Mouse (Mus musculus) layer of hippocampus, adult 8-10 months (tissue): ENCODE results near the gene Gpr157. TPM values are rescaled to one million over a fixed set of nuclear protein-coding genes. Genes with fewer than 3 reads are reported as not detected.

Experiments
- DNase-seq, 2 experiments: peaks; one replicate each; pipeline ENCODE4 v3.0.0; 2022; ENCODE audit warnings: low spot score in 2 of 2
- microRNA-seq, 2 experiments: library from miRNA; unstranded; fragments of <30 nt; microRNA quantifications; one replicate each; pipeline ENCODE4 v1.2.0; 2022
- total RNA-seq, 4 experiments: library from RNA; stranded (reverse); gene quantifications; 2 replicates each; pipeline ENCODE4 v1.2.4; 2022

Gpr157 gene
- total RNA-seq, 4 experiments from 2014 or later, result 1.3 to 4.5 (median 2.3) TPM

DNA sequence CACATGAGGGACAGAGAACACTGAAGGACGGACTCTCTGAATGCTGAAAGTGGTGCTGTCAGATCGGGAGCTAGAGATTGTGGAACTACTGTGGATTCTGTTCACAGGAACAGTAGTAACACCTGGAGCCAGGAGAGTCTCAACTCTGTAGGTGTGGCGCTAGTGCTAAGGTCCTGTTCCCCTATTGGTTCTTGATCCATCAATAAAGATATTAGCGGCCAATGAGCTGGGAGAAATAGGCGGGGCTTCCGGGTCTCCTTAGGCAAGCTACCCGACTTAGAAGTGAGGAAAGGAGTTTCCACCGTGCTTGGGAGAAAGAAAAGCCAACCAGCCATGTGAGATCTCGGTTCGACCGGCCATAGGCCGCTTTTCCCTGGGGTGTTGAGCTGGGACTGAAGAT is 57.1 kb downstream of the Gpr157 start:
- no peak for DNase-seq

- no peak for DNase-seq
Measured at GRCm38 (mm10) chr4:150146286-150146685, 59.1 kb downstream of the Gpr157 start.

DNA sequence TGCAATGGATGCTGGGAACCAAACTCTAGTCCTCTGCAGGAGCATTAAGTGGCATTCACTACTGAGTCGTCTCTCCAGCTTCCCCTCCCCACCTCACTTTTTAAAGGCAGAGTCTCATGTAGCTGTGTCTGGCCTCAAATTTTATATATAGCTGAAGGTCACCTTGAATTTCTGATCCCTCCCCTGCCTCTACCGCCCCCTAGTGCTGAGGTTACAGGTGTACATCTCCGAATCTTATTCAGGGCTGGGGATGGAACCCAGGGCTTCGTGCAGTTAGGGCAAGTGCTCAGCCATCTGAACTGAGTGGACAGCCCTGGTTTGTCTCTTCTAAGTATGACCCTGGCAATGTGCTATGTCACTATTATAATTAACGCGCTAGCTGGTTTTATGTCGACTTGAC is 63.9 kb downstream of the Gpr157 start:
- DNase-seq, result no peak

- no peak for DNase-seq
Measured at GRCm38 (mm10) chr4:150152483-150152882, 65.3 kb downstream of the Gpr157 start.

GRCm38 (mm10) chr4:150155301-150155700 is 68.1 kb downstream of the Gpr157 start:
- DNase-seq, result no peak

Small RNAs within 50 kb of the gene (microRNA-seq; reads per million reads assigned to microRNA genes)
- 679 to 1,006 reads per million in 2 experiments for gene Mir34a

Other genes starting within 250 kb of the Gpr157 start
- 10 to 100 TPM; 19.4 to 41.1 (median 33.3) TPM for gene Spsb1, start 132.3 kb upstream of the Gpr157 start, total RNA-seq
- 10 to 100 TPM; 11.9 to 14.4 (median 14.1) TPM for gene H6pd, start 78.3 kb upstream of the Gpr157 start, total RNA-seq
- gene Slc2a5, start 31.9 kb downstream of the Gpr157 start, total RNA-seq, result 10 to 100 TPM in 2 of 4 experiments, 1 to 10 TPM in 2; 7.5 to 18.1 (median 9.6) TPM
- gene Slc2a7, start 61.6 kb downstream of the Gpr157 start, total RNA-seq, result not detected
- under 1 TPM in 2 of 4 experiments, not detected in 2; 0.20 to 0.53 TPM for gene Car6, start 114.0 kb downstream of the Gpr157 start, total RNA-seq
- 100 to 1,000 TPM; 419 to 457 (median 441) TPM for gene Eno1, start 149.4 kb downstream of the Gpr157 start, total RNA-seq
- 100 to 1,000 TPM; 105 to 123 (median 113) TPM for gene Rere, start 194.3 kb downstream of the Gpr157 start, total RNA-seq